Mouse (Mus musculus): ENCODE results near the gene Vpreb2.
"Not testable (repeated sequence)": the region's sequence is repeated elsewhere in the genome, so short reads cannot be mapped to it uniquely, and the experiment has no call there.

Vpreb2 gene

DNA sequence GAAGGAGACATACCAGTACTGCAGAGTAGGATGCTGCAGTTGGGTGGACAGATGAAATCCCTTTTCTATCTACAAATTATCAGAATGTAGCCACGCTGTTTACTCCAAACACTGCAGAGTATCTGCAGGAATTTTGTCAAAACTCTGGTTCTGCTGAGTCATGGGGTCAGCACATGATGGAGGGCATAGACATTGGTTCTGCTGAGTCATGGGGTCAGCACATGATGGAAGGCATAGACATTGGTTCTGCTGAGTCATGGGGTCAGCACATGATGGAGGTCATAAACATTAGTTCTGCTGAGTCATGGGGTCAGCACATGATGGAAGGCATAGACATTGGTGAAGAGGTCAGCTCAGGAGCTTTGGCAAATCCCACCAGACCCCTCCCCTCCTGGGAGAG lies 7.5 kb downstream of the Vpreb2 start:
- no peak for DNase-seq (ENCODE audit: low spot score in 2 of 2)

- not testable (repeated sequence) for DNase-seq (ENCODE audit: low spot score in 2 of 2)
Observed at GRCm38 (mm10) chr16:17992321-17992720, 12.1 kb downstream of the Vpreb2 start.

DNA sequence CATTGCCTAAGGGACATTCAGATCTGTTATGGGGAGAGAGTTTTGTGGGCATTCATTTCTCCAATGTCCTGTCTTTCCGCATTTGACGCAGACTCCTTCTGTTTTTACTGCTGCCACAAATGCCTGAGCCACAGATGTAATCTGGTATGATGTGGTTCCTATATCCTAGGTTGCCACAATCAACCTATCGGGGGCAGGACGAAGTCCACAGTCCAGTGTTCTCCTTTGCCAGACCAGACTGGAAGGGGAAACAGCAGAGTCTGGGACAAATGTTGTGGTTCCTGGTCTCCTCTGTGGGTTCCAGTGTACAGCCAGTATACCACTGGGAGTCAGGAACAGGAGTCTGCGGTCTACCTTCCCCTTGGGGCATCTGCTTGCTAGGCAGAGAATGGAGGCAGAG lies 19.4 kb downstream of the Vpreb2 start:
- DNase-seq (ENCODE audit: low spot score in 2 of 2) = no peak

DNA sequence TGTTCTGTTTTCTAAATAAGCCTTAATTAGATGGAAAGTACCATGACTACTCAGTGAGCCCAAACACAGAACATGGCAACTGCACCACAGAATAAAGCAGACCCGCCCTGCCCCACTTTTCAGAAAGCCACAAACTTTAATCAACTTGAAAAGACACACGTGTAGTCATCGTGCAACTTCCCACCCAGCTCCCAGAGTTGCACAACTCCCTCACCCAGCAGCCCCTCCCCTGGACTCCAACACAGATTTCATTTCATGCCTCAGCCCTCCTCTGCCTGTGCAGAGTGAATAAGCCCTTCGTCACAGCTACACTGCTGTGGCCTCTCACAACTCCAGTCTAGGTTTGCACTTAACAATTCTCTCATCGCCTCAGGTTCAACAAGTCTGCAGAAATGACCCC lies 24.4 kb downstream of the Vpreb2 start:
- peak in 1 of 2 experiments; percentile 29 for DNase-seq (ENCODE audit: low spot score in 2 of 2)

- no peak for DNase-seq (ENCODE audit: low spot score in 2 of 2)
Observed at GRCm38 (mm10) chr16:18007083-18007482, 26.9 kb downstream of the Vpreb2 start.

GRCm38 (mm10) chr16:18011101-18011500 lies 30.9 kb downstream of the Vpreb2 start:
- DNase-seq (ENCODE audit: low spot score in 2 of 2) = no peak

DNA sequence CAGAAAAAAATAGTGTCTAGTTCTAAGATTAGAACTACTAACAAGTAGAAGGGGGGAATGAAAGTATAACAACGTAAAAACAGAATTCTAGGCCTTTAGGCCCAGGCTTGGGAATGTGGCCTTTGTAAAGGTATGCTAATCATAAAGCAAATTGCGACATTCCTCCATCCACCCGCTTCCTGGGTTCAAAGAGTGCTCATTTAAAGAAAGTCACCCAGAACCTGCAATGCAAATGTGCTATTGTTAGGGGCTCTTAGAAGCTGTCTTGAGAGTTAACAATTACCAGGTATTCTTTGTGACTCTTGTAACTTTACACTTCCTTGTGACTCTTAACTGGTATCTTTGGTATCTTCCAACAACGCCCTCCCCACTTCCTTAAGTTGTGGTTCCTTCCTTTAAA lies 36.3 kb downstream of the Vpreb2 start:
- not testable (repeated sequence) for DNase-seq (ENCODE audit: low spot score in 2 of 2)

GRCm38 (mm10) chr16:18022780-18023557 lies 42.7 kb downstream of the Vpreb2 start:
- no peak for DNase-seq (ENCODE audit: low spot score in 2 of 2)

DNA sequence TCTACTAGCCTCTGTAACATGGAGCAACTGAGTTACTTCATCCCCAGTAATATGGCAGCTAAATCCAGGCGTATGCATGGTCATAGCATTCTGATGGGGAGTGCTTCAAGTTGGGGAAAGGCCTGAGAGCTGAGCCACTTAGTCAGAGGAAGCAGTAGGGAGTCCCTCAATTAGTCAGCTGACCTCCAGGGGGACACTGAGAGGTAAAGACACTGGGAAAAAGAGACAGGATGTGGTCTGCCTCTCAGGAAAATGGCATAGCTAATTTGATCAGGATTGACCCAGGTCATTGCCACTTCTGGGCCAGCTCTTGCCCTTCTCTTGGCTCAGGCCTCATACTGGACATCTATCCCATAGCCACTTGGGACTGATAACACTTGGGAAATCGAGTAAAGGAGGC lies 47.1 kb downstream of the Vpreb2 start:
- no peak for DNase-seq (ENCODE audit: low spot score in 2 of 2)

Data from urinary bladder, adult 18-20 months (tissue).